In the genomic region with DNA sequence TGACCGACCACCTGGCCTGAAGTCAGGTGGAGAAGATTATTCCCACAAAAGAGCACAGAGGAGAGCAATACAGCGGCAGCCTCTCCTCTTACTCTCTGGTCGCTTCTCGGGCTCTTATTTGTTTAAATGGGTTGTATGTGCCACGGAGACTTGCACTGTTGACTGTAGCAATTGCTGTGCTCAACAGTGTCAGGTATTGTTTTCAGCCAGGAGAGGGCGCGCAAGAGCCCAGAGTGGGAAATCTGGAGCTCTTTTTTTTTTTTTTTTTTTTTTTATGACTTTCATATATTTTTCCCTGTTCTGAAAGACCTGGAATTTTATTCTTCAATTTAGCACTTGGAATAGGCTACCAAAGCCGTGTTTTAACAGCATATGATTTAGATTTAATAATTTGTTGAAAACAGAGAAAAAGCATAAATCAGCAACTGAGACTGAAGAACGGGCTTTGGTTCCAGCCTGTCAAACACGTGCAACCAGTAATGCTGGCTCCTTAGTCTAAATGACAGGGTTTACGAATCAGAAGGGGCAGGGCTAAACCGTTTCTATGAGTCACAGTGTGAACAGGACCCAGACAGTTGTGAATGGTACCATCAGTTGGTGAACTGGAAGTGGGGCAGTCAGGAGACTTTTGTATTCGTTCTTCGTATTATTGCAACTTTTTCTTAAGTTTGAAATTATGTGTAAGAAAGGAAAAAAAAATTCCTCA, we compare ENCODE assay signal across 9 mouse cellular contexts. TPM values are rescaled to one million over a fixed set of nuclear protein-coding genes. Genes with fewer than 3 reads are reported as not detected.
A peak's percentile ranks its signal among the peaks of the same experiment; 100 is the strongest.
DNase-seq lines count a peak whose midpoint lies in the region; ATAC-seq and TF ChIP-seq lines count a peak whose summit lies in the region.
"Had no signal": no experiment of that assay in that cellular context is flagged by ENCODE, and none has a peak within 500 bp of the region (broad histone marks: within the 10 kb centered on the region; RNA-seq: fewer than 3 reads in every experiment).

No protein-coding gene starts in this region.

- H3K9ac ChIP-seq in kidney, embryonic 16.5 days (replicated peaks; ENCODE audit: low read length), result no peak overlapping the region
- H3K9ac ChIP-seq in CH12.LX (ENCODE audit: insufficient read depth, low read depth), result no peak overlapping the region
- no peak overlapping the region for H3K9ac ChIP-seq in kidney, postnatal 0 days (ENCODE audit: low read depth, low read length)
- H3K9ac ChIP-seq: limb, embryonic 13.5 days had no signal

- peak; percentile 43 to 71 for TF ChIP-seq CTCF in CH12.LX (conservative IDR thresholded peaks at IDR 0.05 in 1 of 2, IDR thresholded peaks at IDR 0.05 in 1 of 2; ENCODE audit: low read depth in 2 of 2, low read length in 2 of 2)
- peak; percentile 70 for TF ChIP-seq CTCF in kidney, postnatal 0 days (IDR thresholded peaks at IDR 0.05; ENCODE audit: low read depth)

- in situ Hi-C loops in CH12.LX (cut with MboI; ENCODE audit: low pct_ligation_motif_present, low pct_unique_long_range_greater_than_20kb, low sequenced_read_pairs), result no loop called here

- peak; percentile 59 for TF ChIP-seq RAD21 in CH12.LX (IDR thresholded peaks at IDR 0.05; ENCODE audit: low read depth, low read length)

- ATAC-seq in kidney, embryonic 16.5 days (ENCODE audit: low FRiP score, low TSS enrichment), result no peak
- ATAC-seq in kidney, postnatal 0 days (replicated peaks; ENCODE audit: low FRiP score, low read depth), result no peak
- ATAC-seq in megakaryocyte, adult 5-6 weeks (ENCODE audit: poor library complexity, severe bottlenecking), result peak; percentile 70

- H3K9me3 ChIP-seq in kidney, embryonic 16.5 days (ENCODE audit: low read length), result no peaks in the 10 kb centered on the region
- no peaks in the 10 kb centered on the region for H3K9me3 ChIP-seq in CH12.LX (replicated peaks; ENCODE audit: low read length)
- no peaks in the 10 kb centered on the region for H3K9me3 ChIP-seq in kidney, postnatal 0 days (replicated peaks; ENCODE audit: low read length)
- H3K9me3 ChIP-seq: limb, embryonic 13.5 days had no signal

- dilution Hi-C loops in CH12.LX (cut with MboI; ENCODE audit: extremely low pct_ligation_motif_present, extremely low pct_unique_long_range_greater_than_20kb, low sequenced_read_pairs), result no loop called here

- H3K4me1 ChIP-seq in kidney, embryonic 16.5 days (ENCODE audit: insufficient read depth, low read length), result no peaks in the 10 kb centered on the region
- no peaks in the 10 kb centered on the region for H3K4me1 ChIP-seq in CH12.LX (ENCODE audit: control insufficient read depth in 1 of 2, insufficient read depth in 2 of 2)
- H3K4me1 ChIP-seq in kidney, postnatal 0 days (replicated peaks; ENCODE audit: insufficient read depth, low read length), result no peaks in the 10 kb centered on the region

- no peak for TF ChIP-seq EP300 in CH12.LX (IDR thresholded peaks at IDR 0.05; ENCODE audit: low read length)

- WGBS in kidney, embryonic 16.5 days, result 47% methylated on average over 14 of the region's 14 CpGs
- 44% methylated on average over 14 of the region's 14 CpGs for WGBS in kidney, postnatal 0 days

- no peak overlapping the region for H3K27ac ChIP-seq in kidney, embryonic 16.5 days (ENCODE audit: low read length)
- H3K27ac ChIP-seq in CH12.LX (ENCODE audit: insufficient read depth, low read depth), result no peak overlapping the region
- H3K27ac ChIP-seq in kidney, postnatal 0 days, result no peak overlapping the region
- H3K27ac ChIP-seq: limb, embryonic 13.5 days had no signal

- H3K79me2 ChIP-seq in CH12.LX (replicated peaks; ENCODE audit: control insufficient read depth, extremely low read depth, insufficient read depth, poor library complexity, severe bottlenecking), result no peaks in the 10 kb centered on the region

- DNase-seq in kidney, adult 11 months, result peak; percentile 22
- DNase-seq in CH12.LX (ENCODE audit: extremely low read depth) (peak; percentile 66), ZHBTc4 (ENCODE audit: low read depth, low spot score) (peak; percentile 57)
- peak; percentile 76 for DNase-seq in embryo, embryonic 10.5 days (ENCODE audit: low spot score)
- peak; percentile 61 for DNase-seq in kidney, postnatal 0 days (ENCODE audit: low spot score)
- peak; percentile 71 for DNase-seq in urinary bladder, postnatal 25 days (ENCODE audit: low spot score)

- H3K27me3 ChIP-seq in kidney, embryonic 16.5 days (ENCODE audit: insufficient read depth, low read length), result no peaks in the 10 kb centered on the region
- no peaks in the 10 kb centered on the region for H3K27me3 ChIP-seq in CH12.LX (replicated peaks)
- H3K27me3 ChIP-seq in kidney, postnatal 0 days (ENCODE audit: insufficient read depth, low read length), result no peaks in the 10 kb centered on the region

- H3K36me3 ChIP-seq in kidney, embryonic 16.5 days (ENCODE audit: insufficient read depth, low read length), result no peaks in the 10 kb centered on the region
- no peaks in the 10 kb centered on the region for H3K36me3 ChIP-seq in CH12.LX (replicated peaks in 1 of 2; ENCODE audit: control insufficient read depth in 1 of 2, insufficient read depth in 1 of 2, low read length in 1 of 2)
- no peaks in the 10 kb centered on the region for H3K36me3 ChIP-seq in kidney, postnatal 0 days (ENCODE audit: insufficient read depth, low read length)
- H3K36me3 ChIP-seq: limb, embryonic 13.5 days had no signal

- no peak overlapping the region for H3K4me2 ChIP-seq in kidney, embryonic 16.5 days (replicated peaks; ENCODE audit: low read depth, low read length)
- H3K4me2 ChIP-seq in CH12.LX (ENCODE audit: insufficient read depth, low read depth, poor library complexity, severe bottlenecking), result no peak overlapping the region
- no peak overlapping the region for H3K4me2 ChIP-seq in kidney, postnatal 0 days (ENCODE audit: low read length)
- H3K4me2 ChIP-seq: limb, embryonic 13.5 days had no signal

- no peak for TF ChIP-seq POLR2A in CH12.LX (IDR thresholded peaks at IDR 0.05; ENCODE audit: low read depth, low read length)

- H3K4me3 ChIP-seq in kidney, embryonic 16.5 days (ENCODE audit: low read length), result no peak overlapping the region
- H3K4me3 ChIP-seq in CH12.LX (replicated peaks in 1 of 3; ENCODE audit: low read depth in 2 of 3, low read length in 2 of 3, poor library complexity in 1 of 3), result no peak overlapping the region
- no peak overlapping the region for H3K4me3 ChIP-seq in kidney, postnatal 0 days (replicated peaks; ENCODE audit: low read depth, low read length)
- H3K4me3 ChIP-seq: limb, embryonic 13.5 days had no signal

TF ChIP-seq in CH12.LX, 34 proteins besides CTCF, POLR2A, EP300 and RAD21:
- peak; percentile 76 for TF ChIP-seq SMC3 (IDR thresholded peaks at IDR 0.05; ENCODE audit: low read depth, low read length)
- peak; percentile 99 for TF ChIP-seq ZNF384 (IDR thresholded peaks at IDR 0.05; ENCODE audit: low read depth, low read length)
- TF ChIP-seq JUND (conservative IDR thresholded peaks at IDR 0.05; ENCODE audit: low read depth, low read length), result no peak

RNA-seq across cellular contexts. Expression of gene Shisa2, which starts 12.0 kb away (rescaled TPM):
- 12.8 and 13.0 TPM in 2 replicates for polyA plus RNA-seq in kidney, embryonic 16.5 days (2015; fragmentation: Nextera tagmentation; extraction: Ambion mirVana)
- total RNA-seq in CH12.LX (2012; rRNA removed) (0.08 TPM in 1 of 2 replicates, not detected in the other), CH12.LX (2014; rRNA removed) (0.16 and 0.36 TPM in 2 replicates)
- 0.11 and 0.21 TPM in 2 replicates for polyA plus RNA-seq in CH12.LX (2012; ENCODE audit: insufficient read length, low read depth)
- polyA plus RNA-seq in kidney, postnatal 0 days (2015; fragmentation: Nextera tagmentation; extraction: Ambion mirVana), result 11.8 and 15.9 TPM in 2 replicates
- 0.14 TPM in 1 of 2 replicates, not detected in the other for total RNA-seq in megakaryocyte, adult 5-6 weeks (2015)
- total RNA-seq in megakaryocyte, adult 5-6 weeks (2017), result 0.04 and 0.07 TPM in 2 replicates

RNA-seq across cellular contexts. Expression of gene Cdadc1, which starts 15.3 kb away (rescaled TPM):
- 38.9 and 41.7 TPM in 2 replicates for polyA plus RNA-seq in kidney, embryonic 16.5 days (2015; fragmentation: Nextera tagmentation; extraction: Ambion mirVana)
- 9.2 and 11.0 TPM in 2 replicates for total RNA-seq in CH12.LX (2012; rRNA removed)
- 5.3 and 11.1 TPM in 2 replicates for total RNA-seq in CH12.LX (2014; rRNA removed)
- polyA plus RNA-seq in CH12.LX (2012; ENCODE audit: insufficient read length, low read depth), result 21.7 and 24.7 TPM in 2 replicates
- 37.5 and 41.2 TPM in 2 replicates for polyA plus RNA-seq in kidney, postnatal 0 days (2015; fragmentation: Nextera tagmentation; extraction: Ambion mirVana)
- 27.9 and 31.8 TPM in 2 replicates for total RNA-seq in megakaryocyte, adult 5-6 weeks (2015)
- total RNA-seq in megakaryocyte, adult 5-6 weeks (2017), result 10.0 and 14.3 TPM in 2 replicates

Comparison
In these comparisons a context has a peak if more than half of its experiments do, and no peak if none do; other contexts are left out.
1. DNase-seq: peak in every context shown above with its lines; median percentile 76 in embryo, embryonic 10.5 days; 71 in urinary bladder, postnatal 25 days; 66 in CH12.LX; 61 in kidney, postnatal 0 days; 57 in ZHBTc4; 22 in kidney, adult 11 months.
2. RNA of gene Shisa2, which starts 12.0 kb away (polyA plus RNA-seq): 11.8 to 15.9 TPM in kidney, postnatal 0 days and 12.8 to 13.0 TPM in kidney, embryonic 16.5 days; 0.11 to 0.21 TPM in CH12.LX; every median in the first group is over 10 times any median in the second.